Mouse (Mus musculus) heart, adult 2 months (tissue): ENCODE results near the gene Gm15737. TPM values are rescaled to one million over a fixed set of nuclear protein-coding genes. Genes with fewer than 3 reads are reported as not detected.

Source experiments
- DNase-seq, 2 experiments: peaks; one replicate each; pipeline ENCODE4 v3.0.0; 2021
- H3K27ac ChIP-seq: fragments of 200-600 bp; 2 replicates; pipeline ENCODE4 v1.8.1; 2022
- H3K27me3 ChIP-seq: fragments of 200-500 bp; 2 replicates; pipeline ENCODE4 v1.6.1; 2012; ENCODE audit warnings: mild to moderate bottlenecking, low read length, inconsistent platforms, mixed read lengths; ENCODE audit not compliant: control insufficient read depth, insufficient read depth
- H3K36me3 ChIP-seq: fragments of 200-500 bp; 2 replicates; pipeline ENCODE4 v1.6.1; 2012; ENCODE audit warnings: low read length, inconsistent platforms; ENCODE audit not compliant: control insufficient read depth, insufficient read depth
- H3K4me1 ChIP-seq: fragments of 200-500 bp; 2 replicates; pipeline ENCODE4 v1.6.1; 2011; ENCODE audit warnings: low read length; ENCODE audit not compliant: control insufficient read depth, insufficient read depth
- H3K4me3 ChIP-seq: fragments of 200-600 bp; 2 replicates; pipeline ENCODE4 v1.8.1; 2022
- H3K79me2 ChIP-seq: fragments of 200-500 bp; replicated peaks from 2 replicates; pipeline ENCODE4 v1.6.1; 2012; ENCODE audit warnings: mild to moderate bottlenecking, inconsistent platforms, low read length, moderate library complexity, mixed read lengths; ENCODE audit not compliant: control insufficient read depth, insufficient read depth
- H3K9ac ChIP-seq: fragments of 200-500 bp; 2 replicates; pipeline ENCODE4 v1.6.1; 2012; ENCODE audit warnings: low read depth, mild to moderate bottlenecking, control low read depth, inconsistent platforms, low read length, mixed read lengths
- CTCF ChIP-seq: fragments of 200-600 bp; IDR thresholded peaks from 2 replicates; pipeline ENCODE4 v1.8.1; 2022; ENCODE audit warnings: antibody characterized with exemption, mild to moderate bottlenecking, moderate library complexity
- EP300 ChIP-seq: fragments of 200-500 bp; IDR thresholded peaks from 2 replicates; pipeline ENCODE4 v1.6.1; 2011; ENCODE audit warnings: low read depth, low read length, control low read depth; ENCODE audit not compliant: insufficient read depth
- POLR2A ChIP-seq: fragments of 200-500 bp; IDR thresholded peaks from 2 replicates; pipeline ENCODE4 v1.6.1; 2011; ENCODE audit warnings: mild to moderate bottlenecking, low read depth, low read length, control low read depth; ENCODE audit not compliant: insufficient read depth
- WGBS: fragments of 180-500 bp; shearing (Covaris S2); methylation state at CpG from one replicate; pipeline ENCODE4 v1.1.7; 2018; 5-methylcytosine and 5-hydroxymethylcytosine counted together
- intact Hi-C: fragments of 180-260 bp; cut with DNase I; formaldehyde crosslinking; loops from one replicate; pipeline ENCODE4 v1.15.1; 2025
- polyA plus RNA-seq: library from polyadenylated mRNA; depleted of rRNA; stranded (reverse); fragments of >200 nt; gene quantifications from 2 replicates; pipeline ENCODE4 v1.2.3, GENCODE M21; 2012
- total RNA-seq, 2 experiments: library from RNA; stranded (reverse); gene quantifications; 2 replicates each; pipeline ENCODE4 v1.2.3; 2021

Gm15737 gene
- total and polyA plus RNA-seq, 3 experiments = 0.12 to 0.52 (median 0.36) TPM

DNA sequence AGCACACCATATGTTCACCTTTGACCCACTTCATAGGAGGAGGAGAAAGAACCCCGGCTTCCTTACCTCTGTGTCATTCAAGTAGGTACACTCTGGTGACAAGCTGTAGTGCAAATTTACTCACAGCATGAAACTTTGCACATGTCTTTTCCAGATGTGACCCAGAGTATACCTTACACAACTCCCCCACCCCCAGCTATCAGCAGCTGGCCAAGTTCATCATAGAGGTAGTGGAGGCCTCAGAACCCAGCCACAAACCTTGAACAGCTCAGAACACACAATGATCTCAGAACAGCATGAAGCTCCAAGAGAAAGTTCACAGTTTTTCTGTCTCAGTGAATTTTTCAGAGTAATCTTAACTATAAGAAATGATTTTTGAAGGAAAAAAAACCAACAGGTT, 22.4 kb downstream of the Gm15737 start:
- H3K36me3 ChIP-seq = peaks cover 20% of the 10 kb centered on the region
- H3K79me2 ChIP-seq = no peaks in the 10 kb centered on the region; the same call in none of the 2 replicates
- WGBS = 68% methylated on average over 1 of the region's 1 CpGs
- H3K27ac ChIP-seq = no peak overlapping the region
- H3K4me3 ChIP-seq = no peak overlapping the region
- no peak for DNase-seq
- H3K9ac ChIP-seq = no peak overlapping the region
- intact Hi-C loops = no loop called here
- TF ChIP-seq CTCF (no peak), POLR2A (no peak), EP300 (no peak)
- no peaks in the 10 kb centered on the region for H3K4me1 ChIP-seq
- no peaks in the 10 kb centered on the region for H3K27me3 ChIP-seq

DNA sequence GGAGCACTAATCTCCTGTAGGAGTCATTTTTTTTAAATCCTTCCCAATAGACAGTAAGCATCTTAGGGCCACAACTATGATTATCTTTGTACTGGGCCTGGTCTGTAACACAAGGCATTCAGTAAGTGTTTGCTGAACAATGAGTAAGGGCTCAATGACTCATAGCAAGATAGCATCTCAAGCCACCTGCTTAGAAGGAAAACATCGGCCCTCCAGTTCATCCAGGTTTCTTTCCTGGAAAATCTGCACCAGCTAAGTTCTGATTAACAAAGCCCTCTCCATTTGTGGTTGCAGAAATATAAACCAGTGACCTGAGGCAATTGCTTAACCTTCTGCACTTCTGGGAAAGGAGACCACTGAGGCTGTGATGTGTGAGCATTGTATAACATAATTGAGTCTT, 34.9 kb downstream of the Gm15737 start:
- intact Hi-C loops = loop anchor here (2.0 to 10.0 kb wide), 2 partner anchors 27 to 679 kb away; no protein-coding TSS in a partner anchor
- no peak overlapping the region for H3K9ac ChIP-seq
- peaks cover 24% of the 10 kb centered on the region for H3K36me3 ChIP-seq
- TF ChIP-seq EP300 = no peak
- no peak for TF ChIP-seq CTCF
- no peak for TF ChIP-seq POLR2A
- peaks cover 8% of the 10 kb centered on the region for H3K4me1 ChIP-seq
- DNase-seq = no peak
- WGBS = 56% methylated on average over 1 of the region's 1 CpGs
- no peak overlapping the region for H3K27ac ChIP-seq
- H3K27me3 ChIP-seq = no peaks in the 10 kb centered on the region
- no peak overlapping the region for H3K4me3 ChIP-seq
- no peaks in the 10 kb centered on the region for H3K79me2 ChIP-seq

DNA sequence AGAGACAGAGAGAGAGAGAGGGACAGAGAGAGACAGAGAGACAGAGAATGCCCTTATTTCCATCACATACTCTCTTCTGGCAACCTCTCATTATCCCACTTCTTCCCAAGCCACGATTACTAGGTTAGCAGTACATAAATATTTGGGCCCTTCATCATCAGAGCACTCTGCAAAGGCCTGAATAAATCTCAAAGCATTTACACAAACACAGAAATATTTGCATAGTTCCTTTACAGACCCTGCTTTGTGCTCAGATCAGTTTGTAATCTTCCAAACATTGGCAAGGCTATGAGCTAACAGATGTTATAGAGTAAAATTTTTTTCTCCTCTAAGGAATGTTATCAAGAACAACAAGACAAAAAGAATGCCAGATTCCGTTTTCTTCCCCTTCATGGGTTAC, 35.3 kb downstream of the Gm15737 start:
- peaks cover 24% of the 10 kb centered on the region for H3K36me3 ChIP-seq
- DNase-seq = no peak
- H3K27me3 ChIP-seq = no peaks in the 10 kb centered on the region
- intact Hi-C loops = loop anchor here (2.0 to 10.0 kb wide), 2 partner anchors 28 to 680 kb away; no protein-coding TSS in a partner anchor
- H3K79me2 ChIP-seq = no peaks in the 10 kb centered on the region
- peaks cover 12% of the 10 kb centered on the region for H3K4me1 ChIP-seq
- WGBS = 51% methylated on average over 2 of the region's 2 CpGs
- no peak for TF ChIP-seq CTCF
- no peak for TF ChIP-seq EP300
- TF ChIP-seq POLR2A = no peak
- no peak overlapping the region for H3K9ac ChIP-seq
- no peak overlapping the region for H3K27ac ChIP-seq
- H3K4me3 ChIP-seq = no peak overlapping the region

DNA sequence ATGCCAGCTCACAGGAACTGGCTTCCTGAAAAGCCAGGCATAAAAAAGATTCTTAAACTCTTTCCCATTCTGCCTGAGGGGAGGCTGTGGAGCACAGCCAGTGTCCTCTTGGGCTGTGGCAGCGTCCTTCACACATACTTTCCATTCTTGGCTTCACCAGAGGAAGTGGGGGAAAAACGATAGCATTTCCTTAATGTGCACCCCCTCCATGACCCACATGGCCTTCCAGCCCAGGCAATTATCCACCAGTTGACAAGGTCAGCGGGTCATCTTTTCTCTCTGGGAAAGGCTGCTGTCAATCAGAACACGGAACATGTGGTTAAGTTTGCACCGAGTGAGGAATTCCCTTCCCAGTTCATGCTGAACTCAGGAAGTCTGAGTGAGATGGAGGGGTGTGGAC, 36.8 kb downstream of the Gm15737 start:
- intact Hi-C loops = loop anchor here (2.0 to 10.0 kb wide), 3 partner anchors 29 to 681 kb away; no protein-coding TSS in a partner anchor
- Histone ChIP-seq H3K9ac (no peak overlapping the region), H3K27me3 (no peaks in the 10 kb centered on the region), H3K36me3 (peaks cover 24% of the 10 kb centered on the region), H3K27ac (peak overlapping the region; percentile 53), H3K4me1 (peaks cover 15% of the 10 kb centered on the region), H3K79me2 (no peaks in the 10 kb centered on the region), H3K4me3 (no peak overlapping the region)
- WGBS = under 1% methylated on average over 5 of the region's 5 CpGs
- DNase-seq = peak; percentile 58 to 63
- TF ChIP-seq CTCF = peak; percentile 48
- no peak for TF ChIP-seq POLR2A
- peak; percentile 90; the same call in 1 of the 2 replicates for TF ChIP-seq EP300

DNA sequence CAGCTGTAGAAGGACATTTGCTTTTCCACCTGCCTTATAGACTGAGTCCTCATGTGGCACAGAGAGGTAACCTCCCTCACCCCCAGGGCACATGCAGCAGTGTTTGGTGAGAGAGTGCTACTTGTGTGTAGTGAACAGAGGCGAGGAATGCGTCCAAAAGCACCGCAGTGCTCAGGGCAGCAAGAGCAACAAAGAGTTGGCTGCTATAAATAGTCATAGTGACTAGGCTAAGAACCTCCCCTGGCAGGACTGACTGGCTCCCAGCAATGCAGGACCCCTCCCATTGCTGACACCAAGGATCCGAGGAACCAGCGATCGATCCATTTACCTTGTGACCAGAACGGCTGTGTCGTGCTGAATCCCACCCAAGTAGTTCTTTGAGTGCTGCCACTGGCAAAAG, 40.2 kb downstream of the Gm15737 start:
- peaks cover 28% of the 10 kb centered on the region for H3K36me3 ChIP-seq
- peak overlapping the region; percentile 26; the same call in 1 of the 2 replicates for H3K4me3 ChIP-seq
- H3K27me3 ChIP-seq = no peaks in the 10 kb centered on the region
- no peaks in the 10 kb centered on the region for H3K79me2 ChIP-seq
- intact Hi-C loops = loop anchor here (10.0 kb wide), 1 partner anchor 685 kb away; no protein-coding TSS in a partner anchor
- DNase-seq = peak; percentile 43 to 61
- H3K9ac ChIP-seq = no peak overlapping the region
- H3K27ac ChIP-seq = peak overlapping the region; percentile 74
- H3K4me1 ChIP-seq = peaks cover 15% of the 10 kb centered on the region
- 0 out of 2 replicates have a peak, but pooled peaks have one; percentile 27 for TF ChIP-seq POLR2A
- TF ChIP-seq EP300 = peak; percentile 84
- no peak for TF ChIP-seq CTCF
- 32% methylated on average over 8 of the region's 8 CpGs for WGBS

DNA sequence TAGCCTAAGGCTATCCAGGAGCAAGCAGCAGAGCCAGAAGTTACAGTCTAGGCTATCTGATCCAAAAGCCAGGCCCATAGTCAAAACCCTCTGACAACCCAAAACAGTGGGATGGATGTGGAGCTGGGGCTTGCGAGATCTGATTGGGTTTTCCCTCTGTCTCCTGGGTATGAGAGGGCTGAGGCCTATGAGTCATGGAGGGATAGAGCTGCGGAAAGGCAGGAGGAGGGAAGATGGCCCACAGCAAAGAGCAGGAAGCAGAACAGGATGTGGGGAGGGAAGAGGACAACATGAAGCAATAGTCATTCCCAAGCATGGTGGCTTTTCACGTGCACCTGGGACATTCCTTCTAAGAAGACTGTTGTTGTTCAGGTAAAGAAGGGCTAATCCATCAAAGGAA, 41.5 kb downstream of the Gm15737 start:
- H3K36me3 ChIP-seq = peaks cover 23% of the 10 kb centered on the region
- H3K27ac ChIP-seq = no peak overlapping the region
- H3K4me1 ChIP-seq = peaks cover 15% of the 10 kb centered on the region
- no peak for DNase-seq
- intact Hi-C loops = no loop called here
- no peak overlapping the region for H3K4me3 ChIP-seq
- TF ChIP-seq POLR2A (no peak), CTCF (no peak), EP300 (no peak)
- H3K9ac ChIP-seq = no peak overlapping the region
- no peaks in the 10 kb centered on the region for H3K27me3 ChIP-seq
- no peaks in the 10 kb centered on the region for H3K79me2 ChIP-seq
- WGBS = 52% methylated on average over 3 of the region's 3 CpGs
